Mouse (Mus musculus) heart, postnatal 4 days (tissue): ENCODE data around the gene Tomm40l. TPM values are rescaled to one million over a fixed set of nuclear protein-coding genes. Genes with fewer than 3 reads are reported as not detected.

ENCODE experiments used
- DNase-seq: peaks from one replicate; pipeline ENCODE4 v3.0.0; 2021
- total RNA-seq, 2 experiments: library from RNA; stranded (reverse); gene quantifications; 2 replicates each; pipeline ENCODE4 v1.2.3; 2021

The Tomm40l gene
- total RNA-seq, result 10 to 100 TPM; 79.9 to 85.2 TPM

GRCm38 (mm10) chr1:171222238-171223155 lies at the start of gene Tomm40l:
Tomm40l (minus strand) TSS chr1:171222514.
- DNase-seq, result peak; percentile 92

- no peak for DNase-seq
Measured at GRCm38 (mm10) chr1:171272086-171272485, 49.8 kb upstream of the Tomm40l start.

- no peak for DNase-seq
Measured at GRCm38 (mm10) chr1:171271622-171272021, 49.3 kb upstream of the Tomm40l start.

- no peak for DNase-seq
Measured at GRCm38 (mm10) chr1:171271196-171271595, 48.9 kb upstream of the Tomm40l start.

GRCm38 (mm10) chr1:171270573-171270900 lies 48.2 kb upstream of the Tomm40l start:
- DNase-seq, result no peak

GRCm38 (mm10) chr1:171269848-171270572 lies 47.7 kb upstream of the Tomm40l start, which contains the start of gene B4galt3:
B4galt3 (plus strand) TSS chr1:171270328.
- DNase-seq, result peak; percentile 98

GRCm38 (mm10) chr1:171268341-171268740 lies 46.0 kb upstream of the Tomm40l start:
- DNase-seq, result no peak

- no peak for DNase-seq
Measured at GRCm38 (mm10) chr1:171265971-171266744, 43.8 kb upstream of the Tomm40l start.

- DNase-seq, result no peak
Measured at GRCm38 (mm10) chr1:171263666-171264461, 41.5 kb upstream of the Tomm40l start.

- peak; percentile 73 for DNase-seq
Measured at GRCm38 (mm10) chr1:171263185-171263611, 40.9 kb upstream of the Tomm40l start.

- DNase-seq, result peak; percentile 85
Measured at GRCm38 (mm10) chr1:171262594-171263130, 40.3 kb upstream of the Tomm40l start.

GRCm38 (mm10) chr1:171260316-171260715 lies 38.0 kb upstream of the Tomm40l start:
- no peak for DNase-seq

- no peak for DNase-seq
Measured at GRCm38 (mm10) chr1:171258921-171259320, 36.6 kb upstream of the Tomm40l start.

- DNase-seq, result no peak
Measured at GRCm38 (mm10) chr1:171257781-171258180, 35.5 kb upstream of the Tomm40l start.

- DNase-seq, result peak; percentile 78
Measured at GRCm38 (mm10) chr1:171256937-171257548, 34.7 kb upstream of the Tomm40l start.

GRCm38 (mm10) chr1:171256095-171256818 lies 33.9 kb upstream of the Tomm40l start:
- DNase-seq, result no peak

- no peak for DNase-seq
Measured at GRCm38 (mm10) chr1:171252415-171252814, 30.1 kb upstream of the Tomm40l start.

GRCm38 (mm10) chr1:171251594-171252324 lies 29.4 kb upstream of the Tomm40l start:
- DNase-seq, result peak; percentile 58
